ENCODE assay signal across 9 mouse cellular contexts in the genomic region with DNA sequence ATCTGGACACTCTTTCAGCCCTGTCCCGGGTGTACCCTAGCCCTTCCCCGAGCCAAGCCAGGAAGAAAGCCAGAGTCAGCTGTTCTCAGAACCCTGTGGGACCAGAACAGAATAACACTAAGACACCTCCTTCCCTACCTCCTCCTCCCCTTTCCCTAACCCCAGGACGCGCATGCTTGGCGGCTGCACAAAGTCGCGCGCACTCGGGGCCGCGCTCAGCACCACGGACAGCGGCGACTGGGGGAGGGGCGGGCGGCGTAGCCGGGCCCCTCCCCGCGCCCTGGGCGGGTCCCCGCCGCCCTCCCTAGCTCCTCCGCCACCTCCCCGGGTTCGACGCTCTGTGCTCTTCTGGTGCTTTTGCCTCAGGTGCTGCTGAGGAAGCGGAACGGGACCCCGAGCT. TPM values are rescaled to one million over a fixed set of nuclear protein-coding genes. Genes with fewer than 3 reads are reported as not detected.
A peak's percentile ranks its signal among the peaks of the same experiment; 100 is the strongest.
DNase-seq lines count a peak whose midpoint lies in the region; ATAC-seq and TF ChIP-seq lines count a peak whose summit lies in the region.
"Had no signal": no experiment of that assay in that cellular context is flagged by ENCODE, and none has a peak within 500 bp of the region (broad histone marks: within the 10 kb centered on the region; RNA-seq: fewer than 3 reads in every experiment).

No protein-coding gene starts in this region.

- H3K9ac ChIP-seq in embryonic facial prominence, embryonic 14.5 days (ENCODE audit: low read depth, low read length), result peak overlapping the region; percentile 57
- peak overlapping the region; percentile 49 for H3K9ac ChIP-seq in heart, embryonic 16.5 days (ENCODE audit: low read length)
- no peak overlapping the region for H3K9ac ChIP-seq in liver, embryonic 14.5 days (replicated peaks)
- H3K9ac ChIP-seq in neural tube, embryonic 14.5 days (replicated peaks; ENCODE audit: low read depth, low read length), result peak overlapping the region; percentile 62

- peaks cover 31% of the 10 kb centered on the region for H3K27me3 ChIP-seq in G1E (ENCODE audit: insufficient read depth, low read length)
- H3K27me3 ChIP-seq in embryonic facial prominence, embryonic 14.5 days (replicated peaks; ENCODE audit: control insufficient read depth, insufficient read depth, low read length), result 0 out of 2 replicates have a peak, but pooled peaks cover 4% of the 10 kb centered on the region
- H3K27me3 ChIP-seq in heart, embryonic 16.5 days (ENCODE audit: control insufficient read depth, insufficient read depth, low read length), result peaks cover 4% of the 10 kb centered on the region
- H3K27me3 ChIP-seq in liver, embryonic 14.5 days (ENCODE audit: control insufficient read depth, insufficient read depth, low read length), result no peaks in the 10 kb centered on the region
- H3K27me3 ChIP-seq in neural tube, embryonic 14.5 days (ENCODE audit: control insufficient read depth, insufficient read depth, low read length), result no peaks in the 10 kb centered on the region

- H3K27ac ChIP-seq in embryonic facial prominence, embryonic 14.5 days (replicated peaks; ENCODE audit: low read depth, low read length), result no peak overlapping the region
- no peak overlapping the region for H3K27ac ChIP-seq in heart, embryonic 16.5 days (ENCODE audit: low read length)
- H3K27ac ChIP-seq in liver, embryonic 14.5 days, result no peak overlapping the region
- H3K27ac ChIP-seq in neural tube, embryonic 14.5 days (ENCODE audit: low read depth, low read length), result peak overlapping the region; percentile 80

- no peak for ATAC-seq in G1E (ENCODE audit: extremely low read depth, insufficient number of reproducible peaks, low FRiP score, poor library complexity, severe bottlenecking)
- peak; percentile 56 for ATAC-seq in embryonic facial prominence, embryonic 14.5 days (ENCODE audit: low read depth)
- ATAC-seq in heart, embryonic 16.5 days (replicated peaks; ENCODE audit: extremely low read depth, insufficient read depth, low FRiP score), result peak; percentile 52
- peak; percentile 43 for ATAC-seq in liver, embryonic 14.5 days (ENCODE audit: insufficient read depth)
- ATAC-seq in neural tube, embryonic 14.5 days (ENCODE audit: low read depth), result peak; percentile 81

- no peak for TF ChIP-seq EP300 in liver, embryonic 14.5 days (IDR thresholded peaks at IDR 0.05; ENCODE audit: low read depth)

- DNase-seq in G1E (ENCODE audit: low spot score), result peak; percentile 47
- peak; percentile 84 for DNase-seq in brain, embryonic 14.5 days (ENCODE audit: low read depth)
- DNase-seq in embryonic facial prominence, embryonic 14.5 days (ENCODE audit: low spot score), result peak; percentile 51
- DNase-seq in kidney, postnatal 25 days, result peak; percentile 75 to 83
- DNase-seq in liver, embryonic 14.5 days (ENCODE audit: low read depth in 3 of 3, low spot score in 3 of 3), result peak in 1 of 3 experiments; percentile 29
- no peak for DNase-seq in spleen, adult 12 weeks (ENCODE audit: low spot score)

- H3K4me3 ChIP-seq in G1E (ENCODE audit: low read depth, low read length), result peak overlapping the region; percentile 58; the same call in 1 of the 2 replicates
- peak overlapping the region; percentile 47 for H3K4me3 ChIP-seq in embryonic facial prominence, embryonic 14.5 days (ENCODE audit: low read depth, low read length)
- H3K4me3 ChIP-seq in heart, embryonic 16.5 days (ENCODE audit: low read length), result peak overlapping the region; percentile 54
- peak overlapping the region; percentile 10 to 19; a peak in 3 of 4 replicates for H3K4me3 ChIP-seq in liver, embryonic 14.5 days (ENCODE audit: insufficient read depth in 1 of 2, low read depth in 2 of 2, low read length in 2 of 2)
- peak overlapping the region; percentile 49 for H3K4me3 ChIP-seq in neural tube, embryonic 14.5 days (ENCODE audit: low read depth, low read length)

- H3K36me3 ChIP-seq in G1E (replicated peaks), result peaks cover 43% of the 10 kb centered on the region
- H3K36me3 ChIP-seq in embryonic facial prominence, embryonic 14.5 days (ENCODE audit: control insufficient read depth, insufficient read depth, low read length), result peaks cover 20% of the 10 kb centered on the region
- peaks cover 4% of the 10 kb centered on the region for H3K36me3 ChIP-seq in heart, embryonic 16.5 days (ENCODE audit: control insufficient read depth, insufficient read depth)
- no peaks in the 10 kb centered on the region; the same call in 1 of the 2 replicates for H3K36me3 ChIP-seq in liver, embryonic 14.5 days (replicated peaks; ENCODE audit: control insufficient read depth, insufficient read depth, low read depth)
- H3K36me3 ChIP-seq in neural tube, embryonic 14.5 days (ENCODE audit: control insufficient read depth, insufficient read depth, low read length), result peaks cover 22% of the 10 kb centered on the region

- H3K9me3 ChIP-seq in G1E (replicated peaks), result no peaks in the 10 kb centered on the region
- H3K9me3 ChIP-seq in embryonic facial prominence, embryonic 14.5 days (ENCODE audit: control insufficient read depth, low read length), result peaks cover 7% of the 10 kb centered on the region; the same call in 1 of the 2 replicates
- peaks cover 2% of the 10 kb centered on the region; the same call in 1 of the 2 replicates for H3K9me3 ChIP-seq in heart, embryonic 16.5 days (replicated peaks; ENCODE audit: control insufficient read depth, low read length)
- H3K9me3 ChIP-seq in liver, embryonic 14.5 days (ENCODE audit: control insufficient read depth, low read length), result no peaks in the 10 kb centered on the region
- no peaks in the 10 kb centered on the region for H3K9me3 ChIP-seq in neural tube, embryonic 14.5 days (ENCODE audit: control insufficient read depth, low read length)

- H3K4me1 ChIP-seq in G1E (ENCODE audit: insufficient read depth, low read depth, low read length), result peaks cover 17% of the 10 kb centered on the region
- peaks cover 9% of the 10 kb centered on the region for H3K4me1 ChIP-seq in embryonic facial prominence, embryonic 14.5 days (ENCODE audit: control insufficient read depth, insufficient read depth, low read length)
- peaks cover 4% of the 10 kb centered on the region; the same call in 1 of the 2 replicates for H3K4me1 ChIP-seq in heart, embryonic 16.5 days (ENCODE audit: control insufficient read depth, insufficient read depth, low read length)
- peaks cover 0 to 5% of the 10 kb centered on the region in 2 experiments; a peak in 3 of 4 replicates for H3K4me1 ChIP-seq in liver, embryonic 14.5 days (replicated peaks; ENCODE audit: control insufficient read depth in 2 of 2, insufficient read depth in 2 of 2, low read length in 1 of 2)
- H3K4me1 ChIP-seq in neural tube, embryonic 14.5 days (ENCODE audit: control insufficient read depth, insufficient read depth, low read length), result peaks cover 16% of the 10 kb centered on the region

- peak overlapping the region; percentile 97 for H3K4me2 ChIP-seq in embryonic facial prominence, embryonic 14.5 days (ENCODE audit: low read depth, low read length)
- H3K4me2 ChIP-seq in heart, embryonic 16.5 days (ENCODE audit: low read depth, low read length), result peak overlapping the region; percentile 94
- peak overlapping the region; percentile 55 for H3K4me2 ChIP-seq in liver, embryonic 14.5 days (ENCODE audit: low read depth)
- H3K4me2 ChIP-seq in neural tube, embryonic 14.5 days (ENCODE audit: low read depth, low read length), result peak overlapping the region; percentile 64

- no peak for TF ChIP-seq POLR2A in brain, embryonic 14.5 days (IDR thresholded peaks at IDR 0.05; ENCODE audit: borderline replicate concordance, extremely low read depth, insufficient read depth, insufficient read length, poor library complexity, severe bottlenecking)

- WGBS in embryonic facial prominence, embryonic 14.5 days, result 3% methylated on average over 11 of the region's 30 CpGs
- WGBS in heart, embryonic 16.5 days, result 4% methylated on average over 29 of the region's 30 CpGs
- WGBS in liver, embryonic 14.5 days (ENCODE audit: insufficient replicate concordance), result 6% methylated on average over 30 of the region's 30 CpGs
- WGBS in neural tube, embryonic 14.5 days, result 4% methylated on average over 18 of the region's 30 CpGs

- TF ChIP-seq CTCF in G1E (IDR thresholded peaks at IDR 0.05; ENCODE audit: low read depth, low read length), result no peak
- no peak for TF ChIP-seq CTCF in brain, embryonic 14.5 days (IDR thresholded peaks at IDR 0.05; ENCODE audit: borderline replicate concordance, extremely low read depth, insufficient read depth, insufficient read length)
- no peak for TF ChIP-seq CTCF in liver, embryonic 14.5 days (IDR thresholded peaks at IDR 0.05; ENCODE audit: low read depth)

RNA-seq across cellular contexts. Expression of a gene that starts 7.3 kb away (rescaled TPM):
- total RNA-seq in G1E (2014; fragmentation: Nextera tagmentation) (44.1 and 51.9 TPM in 2 replicates), G1E (2017) (25.8 and 28.7 TPM in 2 replicates)
- polyA plus RNA-seq in G1E (2012), result 47.8 and 65.6 TPM in 2 replicates
- polyA plus RNA-seq in brain, embryonic 14.5 days (2012; rRNA removed), result 62.5 and 79.9 TPM in 2 replicates
- polyA plus RNA-seq in embryonic facial prominence, embryonic 14.5 days (2014; fragmentation: Nextera tagmentation; extraction: Ambion mirVana), result 56.4 and 58.7 TPM in 2 replicates
- polyA plus RNA-seq in heart, embryonic 16.5 days (2015; fragmentation: Nextera tagmentation; extraction: Ambion mirVana), result 36.4 and 41.7 TPM in 2 replicates
- polyA plus RNA-seq in liver, embryonic 14.5 days (2012; rRNA removed), result 8.8 and 11.0 TPM in 2 replicates
- 20.3 and 23.7 TPM in 2 replicates for polyA plus RNA-seq in liver, embryonic 14.5 days (2014; fragmentation: Nextera tagmentation; extraction: Ambion mirVana)
- polyA plus RNA-seq in neural tube, embryonic 14.5 days (2014; fragmentation: Nextera tagmentation; extraction: Ambion mirVana), result 79.5 and 83.9 TPM in 2 replicates

RNA-seq across cellular contexts. Expression of a gene that starts 7.3 kb away (rescaled TPM):
- total RNA-seq in G1E (2014; fragmentation: Nextera tagmentation) (3.6 and 6.2 TPM in 2 replicates), G1E (2017) (18.5 and 19.6 TPM in 2 replicates)
- polyA plus RNA-seq in G1E (2012), result 6.2 and 6.6 TPM in 2 replicates
- 40.7 and 59.2 TPM in 2 replicates for polyA plus RNA-seq in brain, embryonic 14.5 days (2012; rRNA removed)
- polyA plus RNA-seq in embryonic facial prominence, embryonic 14.5 days (2014; fragmentation: Nextera tagmentation; extraction: Ambion mirVana), result 17.8 and 18.4 TPM in 2 replicates
- polyA plus RNA-seq in heart, embryonic 16.5 days (2015; fragmentation: Nextera tagmentation; extraction: Ambion mirVana), result 13.6 and 17.5 TPM in 2 replicates
- polyA plus RNA-seq in liver, embryonic 14.5 days (2012; rRNA removed), result 5.9 and 6.0 TPM in 2 replicates
- 6.4 and 7.9 TPM in 2 replicates for polyA plus RNA-seq in liver, embryonic 14.5 days (2014; fragmentation: Nextera tagmentation; extraction: Ambion mirVana)
- polyA plus RNA-seq in neural tube, embryonic 14.5 days (2014; fragmentation: Nextera tagmentation; extraction: Ambion mirVana), result 48.1 and 60.6 TPM in 2 replicates

RNA-seq across cellular contexts. Expression of a gene that starts 7.6 kb away (rescaled TPM):
- total RNA-seq in G1E (2014; fragmentation: Nextera tagmentation), result 2.4 TPM in 1 of 2 replicates, not detected in the other
- total RNA-seq in G1E (2017), result 0.22 and 0.35 TPM in 2 replicates
- 0.59 and 0.89 TPM in 2 replicates for polyA plus RNA-seq in G1E (2012)
- polyA plus RNA-seq in brain, embryonic 14.5 days (2012; rRNA removed), result 13.7 and 20.5 TPM in 2 replicates
- polyA plus RNA-seq in embryonic facial prominence, embryonic 14.5 days (2014; fragmentation: Nextera tagmentation; extraction: Ambion mirVana), result 1.1 and 1.4 TPM in 2 replicates
- 1.4 and 3.0 TPM in 2 replicates for polyA plus RNA-seq in heart, embryonic 16.5 days (2015; fragmentation: Nextera tagmentation; extraction: Ambion mirVana)
- polyA plus RNA-seq in liver, embryonic 14.5 days (2012; rRNA removed), result 1.3 and 1.4 TPM in 2 replicates
- 0.24 and 0.33 TPM in 2 replicates for polyA plus RNA-seq in liver, embryonic 14.5 days (2014; fragmentation: Nextera tagmentation; extraction: Ambion mirVana)
- polyA plus RNA-seq in neural tube, embryonic 14.5 days (2014; fragmentation: Nextera tagmentation; extraction: Ambion mirVana), result 21.7 and 22.3 TPM in 2 replicates

RNA-seq across cellular contexts. Expression of a gene that starts 13.8 kb away (rescaled TPM):
- total RNA-seq in G1E (2014; fragmentation: Nextera tagmentation) (not detected in 2 replicates), G1E (2017) (not detected in 2 replicates)
- 0.05 and 0.13 TPM in 2 replicates for polyA plus RNA-seq in G1E (2012)
- not detected in 2 replicates for polyA plus RNA-seq in brain, embryonic 14.5 days (2012; rRNA removed)
- polyA plus RNA-seq in embryonic facial prominence, embryonic 14.5 days (2014; fragmentation: Nextera tagmentation; extraction: Ambion mirVana), result 0.42 TPM in 1 of 2 replicates, not detected in the other
- 0.16 TPM in 1 of 2 replicates, not detected in the other for polyA plus RNA-seq in heart, embryonic 16.5 days (2015; fragmentation: Nextera tagmentation; extraction: Ambion mirVana)
- not detected in 2 replicates for polyA plus RNA-seq in liver, embryonic 14.5 days (2012; rRNA removed)
- not detected in 2 replicates for polyA plus RNA-seq in liver, embryonic 14.5 days (2014; fragmentation: Nextera tagmentation; extraction: Ambion mirVana)
- polyA plus RNA-seq in neural tube, embryonic 14.5 days (2014; fragmentation: Nextera tagmentation; extraction: Ambion mirVana), result 0.30 and 0.42 TPM in 2 replicates
- polyA plus RNA-seq: spleen, adult 2 months had no signal

RNA-seq across cellular contexts. Expression of a gene that starts 14.4 kb away (rescaled TPM):
- total RNA-seq in G1E (2014; fragmentation: Nextera tagmentation) (9.5 and 16.8 TPM in 2 replicates), G1E (2017) (10.5 and 13.6 TPM in 2 replicates)
- polyA plus RNA-seq in G1E (2012), result 52.5 and 62.1 TPM in 2 replicates
- 19.9 and 32.7 TPM in 2 replicates for polyA plus RNA-seq in brain, embryonic 14.5 days (2012; rRNA removed)
- polyA plus RNA-seq in embryonic facial prominence, embryonic 14.5 days (2014; fragmentation: Nextera tagmentation; extraction: Ambion mirVana), result 20.7 and 20.8 TPM in 2 replicates
- 13.1 and 13.6 TPM in 2 replicates for polyA plus RNA-seq in heart, embryonic 16.5 days (2015; fragmentation: Nextera tagmentation; extraction: Ambion mirVana)
- polyA plus RNA-seq in liver, embryonic 14.5 days (2012; rRNA removed), result 7.0 and 7.8 TPM in 2 replicates
- polyA plus RNA-seq in liver, embryonic 14.5 days (2014; fragmentation: Nextera tagmentation; extraction: Ambion mirVana), result 4.8 and 6.5 TPM in 2 replicates
- 9.5 and 11.6 TPM in 2 replicates for polyA plus RNA-seq in neural tube, embryonic 14.5 days (2014; fragmentation: Nextera tagmentation; extraction: Ambion mirVana)
